Mouse (Mus musculus): Measurements from ENCODE around the gene Emid1. TPM values are rescaled to one million over a fixed set of nuclear protein-coding genes. Genes with fewer than 3 reads are reported as not detected.

Gene Emid1
- polyA plus RNA-seq, 1 experiment, result 0.09 TPM

- Histone ChIP-seq H3K4me3 (replicated peaks) (peak overlapping the region; percentile 66), H3K4me1 (ENCODE audit: control insufficient read depth) (peaks cover 49% of the 10 kb centered on the region), H3K36me3 (ENCODE audit: control insufficient read depth) (peaks cover 33% of the 10 kb centered on the region), H3K9me3 (ENCODE audit: control insufficient read depth, low read length) (peaks cover 9% of the 10 kb centered on the region), H3K27me3 (ENCODE audit: control insufficient read depth) (peaks cover 55% of the 10 kb centered on the region)
- TF ChIP-seq GATA1 (IDR thresholded peaks at IDR 0.05; ENCODE audit: low read length), result no peak
- TF ChIP-seq TAL1 (IDR thresholded peaks at IDR 0.05; ENCODE audit: low read length), result no peak
Observed at GRCm38 (mm10) chr11:5064282-5065055, 87.6 kb downstream of the Emid1 start.

DNA sequence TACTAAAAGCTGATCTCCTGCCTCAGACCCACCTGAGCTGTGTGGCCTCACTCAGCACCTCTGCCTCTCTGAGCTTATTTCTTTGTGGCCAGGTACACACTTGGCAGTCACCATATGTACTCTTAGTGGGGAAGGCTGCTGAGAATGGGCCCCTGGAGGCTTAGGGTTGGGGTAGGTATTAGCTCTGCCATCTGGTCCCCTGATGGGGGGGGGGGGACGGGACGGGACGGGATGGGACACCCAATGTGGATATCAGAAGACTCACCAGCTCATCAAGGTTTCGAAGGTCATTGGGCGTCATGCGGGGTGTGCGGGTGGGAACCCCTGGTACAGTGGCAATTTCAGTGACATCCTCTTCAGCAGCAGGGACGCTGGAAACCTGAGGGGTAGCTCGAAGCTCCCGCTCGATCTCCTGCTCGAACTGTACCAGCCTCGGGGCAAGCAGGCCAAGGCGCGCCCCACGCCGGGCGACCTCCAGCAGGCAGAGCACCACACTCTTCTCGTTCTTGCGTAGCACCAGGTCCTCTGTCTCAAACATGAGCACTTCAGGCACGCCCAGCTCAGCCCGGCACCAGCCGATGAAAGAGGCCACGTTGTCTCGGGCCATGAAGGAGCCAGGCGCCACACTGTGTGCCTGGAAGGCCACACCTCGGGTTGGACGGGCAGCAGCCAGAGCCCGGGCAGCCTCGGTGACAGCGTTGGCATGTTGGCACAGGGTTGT lies 88.3 kb downstream of the Emid1 start:
- TF ChIP-seq GATA1 (IDR thresholded peaks at IDR 0.05; ENCODE audit: low read length) (no peak), TAL1 (IDR thresholded peaks at IDR 0.05; ENCODE audit: low read length) (no peak)
- Histone ChIP-seq H3K4me1 (ENCODE audit: control insufficient read depth) (peaks cover 49% of the 10 kb centered on the region), H3K4me3 (replicated peaks) (peak overlapping the region; percentile 66), H3K27me3 (ENCODE audit: control insufficient read depth) (peaks cover 63% of the 10 kb centered on the region), H3K36me3 (ENCODE audit: control insufficient read depth) (peaks cover 25% of the 10 kb centered on the region), H3K9me3 (ENCODE audit: control insufficient read depth, low read length) (peaks cover 14% of the 10 kb centered on the region)

GRCm38 (mm10) chr11:5062860-5063505 lies 89.1 kb downstream of the Emid1 start:
- no peak for TF ChIP-seq GATA1 (IDR thresholded peaks at IDR 0.05; ENCODE audit: low read length)
- no peak for TF ChIP-seq TAL1 (IDR thresholded peaks at IDR 0.05; ENCODE audit: low read length)
- Histone ChIP-seq H3K36me3 (ENCODE audit: control insufficient read depth) (peaks cover 18% of the 10 kb centered on the region), H3K27me3 (ENCODE audit: control insufficient read depth) (peaks cover 70% of the 10 kb centered on the region), H3K4me3 (replicated peaks) (no peak overlapping the region), H3K4me1 (ENCODE audit: control insufficient read depth) (peaks cover 53% of the 10 kb centered on the region), H3K9me3 (ENCODE audit: control insufficient read depth, low read length) (peaks cover 18% of the 10 kb centered on the region)

DNA sequence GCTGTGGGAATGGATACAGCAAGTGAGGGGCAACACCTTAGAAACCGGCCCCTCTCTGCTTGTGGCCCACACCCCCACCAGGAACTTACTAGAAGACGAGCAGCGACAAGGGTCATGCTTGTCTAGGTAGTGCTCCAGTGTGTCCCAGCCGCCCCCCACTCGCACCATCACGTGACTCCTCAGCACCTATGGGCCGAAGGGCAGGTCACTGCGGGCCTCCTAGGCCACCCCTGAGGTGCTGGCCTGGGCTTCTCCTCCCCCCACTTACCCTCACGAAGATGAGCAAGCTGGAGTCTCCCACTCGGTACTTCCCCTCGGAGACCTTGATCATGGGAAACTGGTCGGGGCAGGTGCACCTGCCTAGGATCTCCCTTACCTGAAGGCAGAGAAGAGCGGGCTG lies 89.7 kb downstream of the Emid1 start:
- H3K27me3 ChIP-seq (ENCODE audit: control insufficient read depth), result peaks cover 77% of the 10 kb centered on the region
- peaks cover 24% of the 10 kb centered on the region for H3K9me3 ChIP-seq (ENCODE audit: control insufficient read depth, low read length)
- peaks cover 12% of the 10 kb centered on the region for H3K36me3 ChIP-seq (ENCODE audit: control insufficient read depth)
- TF ChIP-seq TAL1 (IDR thresholded peaks at IDR 0.05; ENCODE audit: low read length) (no peak), GATA1 (IDR thresholded peaks at IDR 0.05; ENCODE audit: low read length) (no peak)
- peaks cover 57% of the 10 kb centered on the region for H3K4me1 ChIP-seq (ENCODE audit: control insufficient read depth)
- peak overlapping the region; percentile 33 for H3K4me3 ChIP-seq (replicated peaks)

GRCm38 (mm10) chr11:5061413-5062139 lies 90.5 kb downstream of the Emid1 start:
- no peak for TF ChIP-seq GATA1 (IDR thresholded peaks at IDR 0.05; ENCODE audit: low read length)
- TF ChIP-seq TAL1 (IDR thresholded peaks at IDR 0.05; ENCODE audit: low read length), result no peak
- Histone ChIP-seq H3K27me3 (ENCODE audit: control insufficient read depth) (peaks cover 84% of the 10 kb centered on the region), H3K9me3 (ENCODE audit: control insufficient read depth, low read length) (peaks cover 25% of the 10 kb centered on the region), H3K4me1 (ENCODE audit: control insufficient read depth) (peaks cover 57% of the 10 kb centered on the region), H3K4me3 (replicated peaks) (peak overlapping the region; percentile 33), H3K36me3 (ENCODE audit: control insufficient read depth) (peaks cover 7% of the 10 kb centered on the region)

DNA sequence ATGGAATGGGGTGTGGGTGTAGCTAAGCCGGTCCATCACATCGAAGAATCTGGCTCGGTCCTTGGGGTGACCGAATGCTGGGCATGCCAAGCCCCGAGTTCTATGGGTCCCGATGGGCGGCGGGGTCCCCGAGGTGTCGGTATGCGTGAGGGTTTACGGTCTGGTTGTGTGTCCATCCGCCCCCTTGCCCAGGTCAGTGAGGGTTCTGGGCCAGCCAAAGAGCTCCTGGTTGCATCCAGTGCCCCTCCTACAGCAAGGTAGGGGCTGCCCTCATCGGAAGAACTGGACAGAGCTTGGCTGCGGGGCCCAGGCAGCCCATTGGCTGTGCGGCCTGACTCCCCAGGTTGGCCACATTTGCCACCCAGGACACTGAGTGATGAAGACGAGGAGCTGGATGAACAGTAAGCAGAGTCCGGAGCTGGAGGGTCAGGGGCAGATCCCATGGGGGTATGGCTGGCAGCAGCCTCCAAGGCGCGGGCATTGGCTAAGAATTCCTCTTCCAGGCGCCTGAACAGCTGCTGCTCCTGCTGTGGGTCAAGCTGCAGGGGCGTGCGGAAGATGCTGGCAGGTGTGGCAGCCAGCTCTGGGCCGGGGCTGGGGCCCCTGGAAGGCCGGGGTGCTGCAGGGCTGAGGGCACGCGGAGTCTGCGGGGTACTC lies 91.2 kb downstream of the Emid1 start:
- H3K4me1 ChIP-seq (ENCODE audit: control insufficient read depth), result peaks cover 57% of the 10 kb centered on the region
- TF ChIP-seq TAL1 (IDR thresholded peaks at IDR 0.05; ENCODE audit: low read length) (no peak), GATA1 (IDR thresholded peaks at IDR 0.05; ENCODE audit: low read length) (no peak)
- peak overlapping the region; percentile 10 for H3K4me3 ChIP-seq (replicated peaks)
- H3K9me3 ChIP-seq (ENCODE audit: control insufficient read depth, low read length), result peaks cover 25% of the 10 kb centered on the region
- H3K36me3 ChIP-seq (ENCODE audit: control insufficient read depth), result peaks cover 7% of the 10 kb centered on the region
- peaks cover 91% of the 10 kb centered on the region for H3K27me3 ChIP-seq (ENCODE audit: control insufficient read depth)

DNA sequence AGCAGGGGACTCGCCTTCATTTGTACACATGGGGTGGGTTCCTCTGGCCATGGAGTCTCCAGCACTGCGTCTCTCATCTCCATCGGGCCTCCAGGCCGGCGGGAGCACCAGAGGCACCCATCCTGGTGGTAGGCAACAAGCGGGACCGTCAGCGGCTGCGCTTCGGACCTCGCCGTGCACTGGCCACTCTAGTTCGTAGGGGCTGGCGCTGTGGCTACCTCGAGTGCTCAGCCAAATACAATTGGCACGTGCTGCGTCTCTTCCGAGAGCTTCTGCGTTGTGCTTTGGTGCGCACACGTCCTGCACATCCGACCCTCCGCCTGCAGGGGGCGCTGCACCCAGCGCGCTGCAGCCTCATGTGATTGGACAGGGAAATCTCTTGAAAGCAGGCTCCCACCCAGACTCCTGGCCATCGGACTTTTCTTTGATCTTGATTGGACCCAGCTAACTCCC lies 92.3 kb downstream of the Emid1 start:
- TF ChIP-seq TAL1 (IDR thresholded peaks at IDR 0.05; ENCODE audit: low read length) (no peak), GATA1 (IDR thresholded peaks at IDR 0.05; ENCODE audit: low read length) (no peak)
- peaks cover 100% of the 10 kb centered on the region for H3K27me3 ChIP-seq (ENCODE audit: control insufficient read depth)
- peaks cover 25% of the 10 kb centered on the region for H3K9me3 ChIP-seq (ENCODE audit: control insufficient read depth, low read length)
- H3K36me3 ChIP-seq (ENCODE audit: control insufficient read depth), result peaks cover 7% of the 10 kb centered on the region
- no peak overlapping the region for H3K4me3 ChIP-seq (replicated peaks)
- H3K4me1 ChIP-seq (ENCODE audit: control insufficient read depth), result peaks cover 47% of the 10 kb centered on the region

GRCm38 (mm10) chr11:5059230-5059629 lies 92.8 kb downstream of the Emid1 start:
- H3K4me1 ChIP-seq (ENCODE audit: control insufficient read depth), result peaks cover 42% of the 10 kb centered on the region
- no peak for TF ChIP-seq GATA1 (IDR thresholded peaks at IDR 0.05; ENCODE audit: low read length)
- TF ChIP-seq TAL1 (IDR thresholded peaks at IDR 0.05; ENCODE audit: low read length), result no peak
- H3K4me3 ChIP-seq (replicated peaks), result no peak overlapping the region
- peaks cover 25% of the 10 kb centered on the region for H3K9me3 ChIP-seq (ENCODE audit: control insufficient read depth, low read length)
- peaks cover 7% of the 10 kb centered on the region for H3K36me3 ChIP-seq (ENCODE audit: control insufficient read depth)
- H3K27me3 ChIP-seq (ENCODE audit: control insufficient read depth), result peaks cover 97% of the 10 kb centered on the region
